Mouse (Mus musculus) splenic B cell, adult 2 months (primary cell): ENCODE results near the gene Ncf2.
A peak's percentile ranks its signal among the peaks of the same experiment; 100 is the strongest.

Experiments used
- DNase-seq: peaks from one replicate; pipeline ENCODE4 v3.0.0-alpha.2; 2011; ENCODE audit warnings: low read depth, low spot score
- H3K27me3 ChIP-seq: 2 replicates; pipeline ENCODE4 v1.6.1; 2012; ENCODE audit warnings: mild to moderate bottlenecking, low read length, moderate library complexity, mixed read lengths; ENCODE audit not compliant: control insufficient read depth, poor library complexity, insufficient read depth, severe bottlenecking
- H3K36me3 ChIP-seq: 2 replicates; pipeline ENCODE4 v1.6.1; 2012; ENCODE audit warnings: mild to moderate bottlenecking, low read length, moderate library complexity, mixed read lengths; ENCODE audit not compliant: control insufficient read depth, poor library complexity, insufficient read depth, severe bottlenecking

The Ncf2 gene

DNA sequence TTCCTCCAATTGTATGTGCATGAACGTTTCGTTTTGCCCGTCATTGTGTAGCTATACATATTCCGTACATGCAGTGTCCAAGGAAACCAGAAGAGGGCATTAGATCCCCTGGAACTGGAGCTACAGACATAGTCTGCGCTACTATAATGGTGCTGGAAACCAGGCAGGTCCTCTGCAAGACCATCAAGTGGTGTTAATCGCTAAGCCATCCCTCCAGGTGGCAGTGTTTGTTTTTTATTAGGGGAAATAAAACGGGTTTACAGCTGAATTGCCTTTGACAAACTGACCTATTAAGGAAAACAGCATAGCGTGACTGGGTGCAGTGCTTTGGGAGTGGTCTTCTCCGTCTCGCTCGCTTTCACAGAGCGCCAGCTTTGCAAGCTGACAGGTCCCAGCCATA lies 9.7 kb upstream of the Ncf2 start:
- peak; percentile 82 for DNase-seq
- no peaks in the 10 kb centered on the region for H3K27me3 ChIP-seq

DNA sequence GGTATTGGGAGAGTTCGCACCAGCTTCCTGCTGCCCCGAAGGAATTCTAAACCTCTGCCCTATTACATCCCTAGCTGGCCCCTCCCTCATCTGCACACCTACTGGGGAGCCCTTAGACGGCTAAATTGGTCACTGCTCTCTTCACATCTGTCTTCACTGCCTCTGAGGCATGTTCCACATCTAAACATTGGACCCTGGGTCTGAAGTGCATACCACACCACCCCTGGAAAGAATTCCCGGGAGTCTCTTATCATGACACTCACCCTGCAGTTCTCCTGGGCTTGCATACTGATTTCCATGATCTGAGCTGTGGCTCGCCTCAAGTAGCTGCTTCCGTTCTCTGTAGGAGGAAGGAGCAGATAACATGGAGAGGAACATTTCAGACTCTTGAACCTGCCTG lies 9.2 kb upstream of the Ncf2 start:
- no peak for DNase-seq
- Histone ChIP-seq H3K36me3 (no peaks in the 10 kb centered on the region), H3K27me3 (no peaks in the 10 kb centered on the region)

More for the DNA sequence above, 9.7 kb upstream of the Ncf2 start:
- no peaks in the 10 kb centered on the region for H3K36me3 ChIP-seq

DNA sequence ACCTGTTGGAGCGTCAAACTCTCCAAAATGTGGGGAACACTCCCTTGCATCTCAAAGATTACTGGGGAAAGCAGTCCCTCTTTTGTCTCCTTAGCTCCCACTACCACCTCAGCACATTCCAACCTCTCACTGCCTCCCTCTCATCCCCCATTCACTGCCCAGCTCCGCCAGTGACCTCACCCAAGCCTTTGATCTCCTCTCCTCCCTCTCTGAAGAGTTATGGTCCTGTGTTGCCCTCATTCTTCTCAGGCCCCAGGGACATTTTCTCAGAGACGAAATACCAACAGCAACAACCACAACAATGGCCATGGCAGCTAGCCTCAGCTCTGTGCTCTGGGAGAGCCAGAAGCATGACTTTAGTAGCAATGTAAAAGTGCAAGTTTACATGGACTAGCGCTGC lies 8.7 kb upstream of the Ncf2 start:
- Histone ChIP-seq H3K27me3 (no peaks in the 10 kb centered on the region), H3K36me3 (no peaks in the 10 kb centered on the region)
- DNase-seq, result no peak

DNA sequence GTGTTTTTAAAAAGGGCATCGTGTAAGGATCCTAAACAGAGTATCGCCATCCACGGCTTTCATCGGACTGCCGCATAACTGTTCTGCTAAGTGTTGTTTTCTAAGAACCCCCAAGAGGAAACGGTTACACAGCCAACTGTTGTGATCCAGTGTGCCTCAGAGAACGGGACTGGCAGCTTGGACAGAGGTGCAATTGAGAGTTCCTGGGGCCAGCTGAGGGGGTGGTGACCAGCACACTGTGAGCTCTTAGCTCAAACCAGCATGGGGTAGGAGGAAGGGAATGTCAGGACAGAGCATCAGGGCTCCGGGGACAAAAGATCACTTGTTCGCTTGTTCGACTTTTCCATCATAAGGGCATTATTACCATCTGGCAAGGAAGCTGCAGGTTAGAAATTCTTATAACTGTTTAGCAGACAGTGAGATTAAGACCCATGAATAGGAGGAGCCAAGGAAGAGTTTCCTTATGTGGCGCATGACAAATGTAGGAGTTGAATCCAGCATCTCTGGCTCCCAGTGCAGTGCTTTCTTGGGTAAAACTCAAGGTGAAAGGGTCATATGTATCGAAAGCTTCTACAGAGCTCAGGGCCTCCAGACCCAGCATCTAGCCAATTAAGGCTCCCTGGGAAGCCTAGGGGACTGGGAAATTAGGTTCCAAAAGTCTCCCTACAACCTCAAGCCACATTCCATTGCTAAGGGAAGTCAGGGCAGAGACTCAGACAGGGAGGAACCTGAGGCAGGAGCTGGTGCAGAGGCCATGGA lies 7.1 kb upstream of the Ncf2 start:
- no peaks in the 10 kb centered on the region for H3K36me3 ChIP-seq
- H3K27me3 ChIP-seq, result no peaks in the 10 kb centered on the region
- no peak for DNase-seq

DNA sequence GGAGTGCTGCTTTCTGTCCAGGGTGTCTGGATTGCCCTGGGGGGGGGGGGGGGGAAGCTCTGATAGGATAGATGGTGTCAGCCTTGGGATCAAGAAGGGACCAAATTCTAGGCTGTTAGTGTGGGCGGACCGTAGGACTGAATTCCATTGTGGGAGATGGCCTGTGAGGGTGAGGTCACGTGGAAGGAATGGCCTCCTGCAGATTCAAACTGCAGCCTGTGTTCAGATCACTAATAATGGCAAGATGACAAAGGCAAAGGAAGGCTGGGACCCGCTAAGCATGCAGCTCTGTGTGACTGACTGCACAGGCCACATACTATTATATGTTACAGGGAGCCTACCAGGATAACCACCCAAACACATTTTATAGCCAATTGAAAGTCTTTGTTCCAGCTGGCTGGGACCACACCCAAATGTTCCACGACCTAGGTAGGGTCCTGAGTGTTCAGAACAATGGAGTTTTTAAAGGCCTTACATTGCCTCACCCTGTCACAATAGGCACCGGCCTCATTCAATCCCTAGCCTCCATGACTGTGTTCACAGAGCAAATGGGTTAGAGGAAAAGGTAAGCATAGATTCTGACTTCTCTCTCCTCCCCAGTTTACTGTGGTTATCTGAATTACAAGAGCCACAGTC lies 6.4 kb upstream of the Ncf2 start:
- DNase-seq, result no peak

DNA sequence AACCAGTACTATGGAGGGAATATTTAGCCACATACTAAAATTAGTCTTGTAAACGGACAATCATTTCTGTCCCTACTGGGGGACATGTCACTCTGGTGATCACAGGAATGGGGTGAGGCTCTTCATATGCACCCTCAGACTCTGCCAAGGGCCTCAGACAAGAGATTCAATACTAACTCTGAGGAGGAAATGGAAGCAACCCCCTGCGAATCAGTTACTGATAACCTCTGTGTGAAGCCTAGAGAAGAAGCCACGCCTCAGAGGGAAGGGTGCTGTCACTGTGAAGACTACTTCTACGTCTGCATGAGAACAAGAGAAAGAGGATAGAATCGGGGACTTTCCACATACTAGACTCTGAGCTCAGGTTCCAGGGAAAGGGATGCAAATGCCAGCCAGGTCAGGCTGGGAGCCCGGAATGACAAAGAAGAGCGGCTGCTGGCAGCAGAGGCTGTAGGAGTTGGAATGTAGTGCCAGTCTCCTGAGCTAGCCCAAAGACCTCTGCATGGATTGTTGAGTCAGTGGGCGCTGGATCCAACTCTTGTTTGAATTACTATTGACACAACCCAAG lies 4.2 kb upstream of the Ncf2 start:
- no peak for DNase-seq
- H3K36me3 ChIP-seq, result no peaks in the 10 kb centered on the region
- no peaks in the 10 kb centered on the region for H3K27me3 ChIP-seq

More for the DNA sequence above, 6.4 kb upstream of the Ncf2 start:
- Histone ChIP-seq H3K27me3 (no peaks in the 10 kb centered on the region), H3K36me3 (no peaks in the 10 kb centered on the region)

DNA sequence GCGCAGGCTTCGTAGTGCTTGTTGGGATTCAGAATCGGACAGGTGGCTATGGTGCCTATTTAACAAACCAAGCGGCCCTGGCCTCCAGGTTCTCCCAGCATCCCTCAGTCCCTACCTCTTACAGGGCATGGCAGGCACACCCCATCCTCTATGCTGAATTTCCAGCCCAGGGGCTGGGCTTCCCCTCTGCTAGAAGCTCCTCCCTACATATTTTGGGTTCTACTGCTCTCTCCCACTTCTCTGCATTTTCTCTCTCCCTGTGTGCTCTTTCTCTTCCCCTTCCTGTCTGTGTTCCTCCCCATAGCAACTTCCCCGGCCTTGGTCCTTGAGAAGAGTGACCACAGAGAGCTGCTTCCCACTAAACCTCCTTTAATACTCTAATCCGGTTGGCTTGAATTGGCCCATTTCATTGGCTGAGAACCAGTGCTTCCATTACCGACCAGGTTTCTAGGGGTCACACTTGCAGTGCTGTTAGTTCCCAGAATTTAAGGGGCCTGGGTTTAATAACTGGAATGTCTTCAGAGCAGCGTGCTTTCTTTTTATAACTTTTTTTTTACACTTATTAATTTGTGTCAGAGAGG lies 3.2 kb upstream of the Ncf2 start:
- Histone ChIP-seq H3K36me3 (no peaks in the 10 kb centered on the region), H3K27me3 (no peaks in the 10 kb centered on the region)
- no peak for DNase-seq

DNA sequence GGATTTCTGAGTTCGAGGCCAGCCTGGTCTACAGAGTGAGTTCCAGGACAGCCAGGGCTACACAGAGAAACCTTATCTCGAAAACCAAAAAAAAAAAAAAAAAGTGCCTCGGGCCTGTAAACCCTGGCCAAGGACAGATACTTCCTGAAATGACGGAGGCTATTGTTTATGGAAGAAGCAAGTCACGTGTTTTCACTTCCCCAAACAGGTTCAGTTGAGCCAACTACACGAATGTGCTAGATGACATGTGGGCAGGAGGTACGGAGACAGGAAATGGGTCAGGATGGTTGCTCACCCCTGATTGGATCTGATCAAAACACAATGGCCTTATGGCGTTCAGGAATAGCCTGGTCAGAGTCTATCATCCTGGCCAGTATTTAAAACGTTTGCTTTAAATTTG lies 1.9 kb upstream of the Ncf2 start:
- peak; percentile 94 for DNase-seq
- Histone ChIP-seq H3K27me3 (no peaks in the 10 kb centered on the region), H3K36me3 (no peaks in the 10 kb centered on the region)

DNA sequence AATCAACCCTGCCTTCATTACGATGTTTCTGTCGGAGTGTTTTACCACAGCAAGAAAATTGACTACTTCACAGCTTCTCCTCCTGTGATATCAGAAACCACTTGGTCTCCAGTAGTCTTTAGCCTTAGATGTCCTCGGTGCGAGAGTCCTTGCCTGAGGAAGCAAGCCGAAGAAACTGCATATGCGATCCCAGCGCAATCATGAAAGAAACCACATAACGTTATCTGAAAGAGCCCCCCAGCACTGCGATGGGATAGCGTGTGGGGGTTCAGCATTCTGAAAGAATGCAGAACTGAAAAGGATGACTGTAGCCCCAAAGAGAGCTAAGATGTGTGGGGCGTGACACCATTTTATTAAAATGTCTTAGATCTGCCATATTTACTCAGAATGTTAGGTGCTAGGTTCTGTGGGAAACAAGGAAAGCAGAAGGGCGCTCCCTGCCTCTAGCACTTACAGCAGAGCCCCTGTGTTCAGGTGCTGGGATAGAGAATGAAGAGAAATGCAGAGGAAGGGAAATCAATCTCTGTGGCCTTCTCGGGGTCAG lies 711 bp downstream of the Ncf2 start:
- no peaks in the 10 kb centered on the region for H3K27me3 ChIP-seq
- H3K36me3 ChIP-seq, result no peaks in the 10 kb centered on the region
- no peak for DNase-seq

DNA sequence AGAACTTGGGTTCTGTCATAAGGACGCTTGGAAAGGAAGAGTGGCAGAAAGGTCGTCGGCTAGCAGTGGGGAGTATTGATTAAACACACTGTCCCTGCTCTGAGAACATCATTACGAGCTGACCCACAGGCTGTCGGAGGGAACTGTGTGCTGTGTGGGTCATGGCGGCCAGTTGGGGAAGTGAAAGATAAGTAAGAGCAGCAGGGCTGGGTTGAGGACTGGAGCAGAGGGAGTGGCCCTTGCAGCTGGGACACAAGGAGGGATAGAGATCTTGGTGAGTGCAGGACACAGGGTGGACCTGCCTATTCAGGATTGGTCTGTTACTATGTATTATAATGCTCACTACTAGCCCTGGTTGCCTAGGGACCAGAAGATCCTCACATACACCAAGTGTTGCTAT lies 4.9 kb downstream of the Ncf2 start:
- DNase-seq, result no peak
- Histone ChIP-seq H3K27me3 (no peaks in the 10 kb centered on the region), H3K36me3 (no peaks in the 10 kb centered on the region; the same call in 1 of the 2 replicates)

DNA sequence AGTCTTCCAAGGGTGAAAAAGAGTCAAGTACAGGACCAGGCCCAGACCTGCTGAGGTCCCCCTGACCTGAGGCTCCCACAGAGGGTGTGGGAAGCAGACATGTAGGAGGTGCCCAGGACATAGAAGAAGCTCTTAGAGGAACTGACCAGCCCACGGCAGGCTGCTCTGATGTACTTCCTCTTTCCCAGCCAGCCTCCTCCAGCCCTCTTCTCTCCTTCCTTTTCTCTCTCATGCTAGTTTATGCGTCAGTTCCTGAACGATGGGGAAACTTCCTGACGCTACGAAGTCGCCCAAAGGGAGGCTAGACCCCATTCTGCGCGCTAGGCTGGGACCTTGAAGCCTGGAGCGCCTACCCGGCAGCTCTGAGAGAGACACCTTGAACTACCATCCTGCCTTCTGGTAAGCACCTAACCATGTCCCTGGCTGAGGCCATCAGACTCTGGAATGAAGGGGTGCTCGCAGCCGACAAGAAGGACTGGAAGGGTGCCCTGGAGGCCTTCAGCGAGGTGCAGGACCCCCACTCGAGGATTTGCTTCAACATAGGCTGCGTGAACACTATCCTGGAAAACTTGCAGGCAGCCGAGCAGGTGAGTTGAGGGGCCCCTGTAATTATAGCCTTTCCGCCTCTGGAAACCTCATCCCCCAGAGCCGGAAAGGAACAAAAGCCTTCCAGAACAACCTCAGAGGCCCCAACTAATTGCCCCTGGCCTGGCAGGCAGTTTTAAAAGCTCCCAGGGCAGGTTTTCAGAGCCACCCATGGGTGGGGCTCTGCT lies 7.8 kb downstream of the Ncf2 start:
- DNase-seq, result peak; percentile 83
- Histone ChIP-seq H3K27me3 (no peaks in the 10 kb centered on the region), H3K36me3 (peaks cover 5% of the 10 kb centered on the region)

DNA sequence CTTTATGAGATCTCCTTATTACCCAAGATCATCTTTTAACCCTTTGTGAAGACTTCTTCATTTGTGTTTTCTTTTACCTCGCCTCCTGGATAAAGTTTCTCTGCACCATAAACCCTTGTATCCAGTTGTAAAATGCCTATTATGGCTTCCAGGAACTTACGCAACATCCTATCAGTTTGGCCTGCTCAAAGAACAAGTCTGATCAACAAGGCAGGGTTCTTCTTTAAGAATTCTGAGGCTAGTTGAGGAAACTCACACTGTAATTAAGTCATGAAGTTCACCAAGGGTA lies 8.3 kb downstream of the Ncf2 start:
- DNase-seq, result no peak
- peaks cover 8% of the 10 kb centered on the region for H3K36me3 ChIP-seq

DNA sequence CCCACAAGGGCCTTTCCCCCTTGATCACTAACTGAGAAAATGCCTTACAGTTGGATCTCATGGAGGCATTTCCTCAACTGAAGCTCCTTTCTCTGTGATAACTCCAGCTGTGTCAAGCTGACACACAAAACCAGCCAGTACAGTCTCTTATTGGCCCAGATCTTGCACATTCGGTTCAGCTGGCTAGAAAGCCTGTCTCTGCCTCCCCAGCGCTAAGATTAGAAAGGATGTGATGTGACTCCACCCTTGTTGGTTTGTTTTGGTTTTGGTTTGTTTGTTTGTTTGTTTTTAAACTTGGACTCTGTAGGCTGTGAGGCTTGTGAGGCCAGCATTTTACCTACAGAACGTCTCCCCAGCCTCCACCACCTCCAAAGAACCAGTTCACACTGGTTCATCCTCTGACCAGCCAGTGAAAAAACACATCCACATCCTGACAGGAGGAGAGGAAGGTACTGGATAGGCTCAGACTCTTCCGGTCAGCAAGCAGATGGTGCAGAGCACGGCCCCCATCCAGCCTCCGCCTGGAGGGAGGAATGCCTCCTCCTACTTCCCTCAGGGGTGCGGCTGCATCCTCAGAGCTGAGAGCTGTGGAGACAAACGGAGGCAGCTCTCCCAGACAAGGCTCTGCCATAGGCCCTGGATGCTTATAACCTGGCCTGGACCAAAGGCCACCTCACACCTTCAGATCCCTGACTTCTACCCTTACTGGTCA lies 9.7 kb downstream of the Ncf2 start:
- H3K36me3 ChIP-seq, result peaks cover 8% of the 10 kb centered on the region
- H3K27me3 ChIP-seq, result no peaks in the 10 kb centered on the region
- DNase-seq, result no peak

More for the DNA sequence above, 8.3 kb downstream of the Ncf2 start:
- H3K27me3 ChIP-seq, result no peaks in the 10 kb centered on the region
